Mouse (Mus musculus): ENCODE measurements around the gene Dbt.
"Not testable (repeated sequence)": the region's sequence is repeated elsewhere in the genome, so short reads cannot be mapped to it uniquely, and the experiment has no call there.

Gene Dbt

GRCm38 (mm10) chr3:116542532-116542931, 29.7 kb downstream of the Dbt start:
- no peak for DNase-seq

GRCm38 (mm10) chr3:116547430-116547829, 34.6 kb downstream of the Dbt start:
- no peak for DNase-seq

DNA sequence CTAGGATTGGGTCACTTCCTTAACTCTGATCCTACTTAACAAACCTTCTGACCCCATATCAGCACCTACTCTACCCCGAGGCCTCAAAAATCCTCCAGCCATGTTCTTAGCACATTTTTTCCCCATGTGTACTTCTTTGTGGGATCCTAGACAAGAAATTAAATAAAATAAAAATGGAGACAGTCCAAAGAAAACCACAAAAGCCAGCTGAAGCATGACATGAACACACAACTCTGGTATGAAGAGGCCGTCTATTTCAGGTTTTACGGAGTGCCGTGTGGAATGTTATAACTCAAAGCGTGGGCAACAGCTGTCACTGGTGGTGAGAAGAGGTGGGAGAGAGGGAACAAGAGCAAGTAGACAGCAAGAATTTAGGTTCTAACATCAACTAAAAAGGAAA, 38.5 kb downstream of the Dbt start:
- DNase-seq, result no peak

DNA sequence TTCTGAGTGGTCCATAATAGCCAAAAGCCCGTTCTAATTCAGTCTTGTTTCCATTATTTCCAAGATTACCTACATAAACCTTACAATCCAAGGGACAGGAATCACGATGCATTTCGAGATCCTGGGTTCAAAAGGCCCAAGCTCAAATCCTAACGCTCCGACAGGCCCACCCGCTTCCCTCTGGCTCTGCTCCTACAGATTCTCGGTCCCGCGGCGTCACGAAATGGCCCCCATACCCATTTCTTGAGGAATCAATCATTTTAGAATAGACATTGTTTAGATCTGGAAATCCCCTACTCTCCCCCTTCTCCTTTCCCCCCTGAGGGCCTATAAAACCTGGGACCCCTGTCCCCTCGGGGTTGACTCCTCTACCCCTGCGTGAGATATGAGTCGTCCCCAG, 48.4 kb downstream of the Dbt start:
- not testable (repeated sequence) for DNase-seq

DNA sequence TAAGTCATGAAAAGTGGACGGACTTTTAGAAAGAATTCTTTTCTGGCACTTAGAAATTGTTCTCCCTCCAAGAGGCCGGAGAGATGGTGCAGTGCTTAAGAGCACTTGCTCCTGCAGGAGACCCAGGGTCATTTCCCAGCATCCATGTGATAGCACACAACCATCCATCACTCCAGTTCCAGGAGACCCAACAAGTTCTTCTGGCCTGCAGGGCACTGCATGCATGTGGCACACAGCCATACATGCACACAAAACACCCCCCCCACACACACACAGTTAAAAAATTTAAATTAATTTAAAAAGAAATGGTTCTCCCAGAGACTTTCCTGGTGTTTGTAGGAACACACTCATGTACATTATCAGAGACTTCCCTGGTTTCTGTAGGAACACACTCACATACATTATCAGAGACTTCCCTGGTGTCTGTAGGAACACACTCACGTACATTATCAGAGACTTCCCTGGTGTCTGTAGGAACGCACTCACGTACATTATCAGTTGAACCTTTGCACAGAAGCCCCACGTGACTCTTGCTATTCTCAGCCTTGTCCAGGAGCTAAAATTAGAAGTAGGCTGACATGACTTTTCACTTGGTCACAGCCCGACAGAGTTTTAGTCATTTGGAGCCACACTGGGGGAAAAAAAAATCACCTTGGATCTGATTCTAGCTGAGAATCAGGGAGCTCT, 49.7 kb downstream of the Dbt start, which contains the start of gene Lrrc39:
TSS of gene Lrrc39 (plus strand) at position 566 of the 687 bp plus-strand sequence.
- no peak for DNase-seq

DNA sequence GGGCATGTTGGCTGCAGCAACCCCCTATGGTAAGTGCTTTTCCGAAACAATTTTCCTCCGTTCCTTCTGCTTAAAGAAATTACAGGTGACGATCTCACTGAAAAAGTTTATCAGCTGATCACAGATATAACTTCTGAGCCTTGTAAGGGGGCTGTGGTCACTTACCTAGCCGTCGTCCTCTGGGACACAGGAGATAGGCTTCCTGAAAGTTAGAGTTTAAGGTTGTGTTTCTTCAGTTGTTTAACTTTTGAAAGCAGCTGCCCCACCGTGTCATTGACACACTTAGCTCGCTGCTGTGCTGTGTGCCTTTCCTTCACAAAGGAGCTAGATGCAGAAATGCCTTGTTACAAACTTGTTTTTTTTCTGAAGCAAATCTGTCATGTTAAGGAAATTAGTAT, 50.2 kb downstream of the Dbt start:
- DNase-seq, result no peak

DNA sequence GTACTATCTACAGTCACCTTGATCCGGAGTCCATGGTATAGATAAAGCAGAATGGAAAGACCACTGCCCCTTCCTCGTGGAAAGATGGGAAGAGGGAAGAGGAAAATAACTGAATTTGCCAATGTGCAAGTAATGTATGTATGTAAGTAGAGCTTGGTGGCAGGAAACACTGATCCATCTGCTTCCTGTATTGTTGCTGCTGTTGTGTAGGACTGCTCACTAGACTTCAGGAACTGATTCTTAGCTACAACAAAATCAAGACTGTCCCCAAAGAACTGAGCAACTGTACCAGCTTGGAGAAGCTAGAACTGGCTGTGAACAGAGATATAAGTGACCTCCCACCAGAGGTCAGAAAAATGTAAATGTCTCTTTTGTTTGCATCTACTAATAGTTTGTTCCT, 57.8 kb downstream of the Dbt start:
- no peak for DNase-seq

DNA sequence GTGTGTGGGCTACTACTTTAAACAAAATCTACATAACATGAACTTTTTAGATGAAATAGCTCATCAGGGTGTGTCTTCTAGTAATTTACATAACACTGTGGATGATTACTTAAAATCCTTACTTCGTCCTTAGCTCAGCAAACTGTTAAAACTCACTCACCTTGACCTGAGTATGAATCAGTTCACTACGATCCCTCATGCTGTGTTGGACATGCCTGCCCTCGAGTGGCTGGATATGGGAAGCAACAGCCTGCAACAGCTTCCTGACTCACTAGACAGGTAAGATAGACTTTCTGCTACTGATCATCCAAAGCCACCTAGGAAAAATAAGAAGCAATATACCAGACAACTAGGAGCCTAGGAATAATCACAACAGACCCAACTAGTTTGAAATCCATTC, 64.4 kb downstream of the Dbt start:
- DNase-seq, result no peak

- DNase-seq, result no peak
Measured at GRCm38 (mm10) chr3:116582201-116582600, 69.3 kb downstream of the Dbt start.

GRCm38 (mm10) chr3:116594076-116594727, 81.3 kb downstream of the Dbt start:
- DNase-seq, result no peak

DNA sequence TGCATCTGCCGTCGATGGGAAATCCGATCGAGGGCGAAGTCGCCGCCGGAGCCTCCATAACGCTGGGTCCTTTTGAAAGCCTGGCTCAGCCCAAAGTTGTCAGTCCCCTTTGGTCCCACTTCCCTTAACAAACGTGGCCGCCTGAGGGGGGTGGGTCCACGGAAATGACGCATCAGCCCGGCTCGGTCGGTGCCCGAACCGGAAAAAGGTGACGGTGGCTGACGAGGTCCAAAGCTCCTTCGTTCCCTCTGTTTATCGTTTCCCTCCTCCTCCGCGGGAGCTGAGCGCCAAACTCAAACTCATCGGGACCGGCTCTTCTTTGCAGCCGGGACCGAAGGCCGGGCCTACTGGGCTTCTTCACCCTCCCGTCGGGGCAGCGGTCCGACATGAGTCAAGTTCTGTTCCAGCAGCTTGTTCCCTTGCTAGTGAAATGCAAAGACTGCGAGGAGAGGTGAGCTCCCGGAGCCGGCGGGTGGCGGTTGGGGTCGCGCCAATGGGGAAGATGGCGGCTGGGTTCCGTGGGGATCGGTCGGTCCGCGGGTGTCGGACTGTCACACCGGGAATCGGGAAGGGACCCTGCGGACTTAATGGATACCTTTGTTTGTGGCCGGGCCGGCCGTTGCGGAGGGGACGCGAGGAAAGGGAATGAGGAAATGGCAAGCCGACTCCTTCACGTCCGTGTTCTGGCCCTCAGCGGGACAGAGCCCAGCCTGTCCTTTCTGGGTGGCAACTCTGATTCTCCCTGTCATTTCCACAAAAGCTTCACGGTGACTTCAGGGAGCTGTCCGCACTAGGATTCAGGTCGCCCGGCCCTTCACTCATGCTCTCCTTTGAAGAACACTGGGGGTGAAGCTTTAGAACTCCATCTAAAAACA, 82.1 kb downstream of the Dbt start, which contains the start of gene Sass6:
TSS of gene Sass6 (plus strand) at position 255 of the 875 bp plus-strand sequence.
- DNase-seq, result peak; percentile 99

DNA sequence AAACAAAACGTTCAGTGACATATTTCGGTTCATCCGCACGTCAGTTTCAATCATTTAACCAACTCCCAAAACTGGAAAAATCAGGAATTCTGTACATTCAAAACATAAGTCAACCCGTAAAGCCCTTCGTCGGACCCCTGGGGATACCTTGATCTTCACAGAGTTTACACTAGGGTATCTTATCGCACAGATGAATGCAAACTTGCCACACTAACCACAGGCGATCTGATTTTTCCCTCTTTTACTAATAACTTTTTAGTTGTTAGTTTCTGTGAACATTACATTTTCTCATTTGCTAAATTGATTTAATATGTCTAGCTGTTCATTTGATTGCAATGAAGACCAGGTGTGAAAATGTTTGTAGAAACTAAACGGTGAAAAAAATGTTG, 82.7 kb downstream of the Dbt start:
- no peak for DNase-seq
